Mouse (Mus musculus) sigmoid colon, adult 10 weeks (tissue): ENCODE measurements around the gene Slc35f4. TPM values are rescaled to one million over a fixed set of nuclear protein-coding genes. Genes with fewer than 3 reads are reported as not detected.

ENCODE experiments used
- polyA plus RNA-seq: library from polyadenylated mRNA; stranded (reverse); fragments of 350-450 nt; fragmentation: Illumina TruSeq; extraction: RNeasy Lipid Tissue Mini Kit (QIAGEN cat#74804); gene quantifications from one replicate; pipeline ENCODE4 v1.2.3, GENCODE M21; 2014; ENCODE audit warnings: low read depth, low replicate concordance

Slc35f4 gene
- polyA plus RNA-seq = not detected

GRCm38 (mm10) chr14:49525931-49526291 lies at the start of gene Slc35f4:
Gene Slc35f4 (minus strand): TSS chr14:49526046.

